Mouse (Mus musculus) heart, adult 2 months (tissue): Measurements from ENCODE around the gene Krt19. TPM values are rescaled to one million over a fixed set of nuclear protein-coding genes. Genes with fewer than 3 reads are reported as not detected.

ENCODE experiments used
- DNase-seq, 2 experiments: peaks; one replicate each; pipeline ENCODE4 v3.0.0; 2021
- H3K27ac ChIP-seq: fragments of 200-600 bp; 2 replicates; pipeline ENCODE4 v1.8.1; 2022
- H3K27me3 ChIP-seq: fragments of 200-500 bp; 2 replicates; pipeline ENCODE4 v1.6.1; 2012; ENCODE audit warnings: mild to moderate bottlenecking, low read length, inconsistent platforms, mixed read lengths; ENCODE audit not compliant: control insufficient read depth, insufficient read depth
- H3K36me3 ChIP-seq: fragments of 200-500 bp; 2 replicates; pipeline ENCODE4 v1.6.1; 2012; ENCODE audit warnings: low read length, inconsistent platforms; ENCODE audit not compliant: control insufficient read depth, insufficient read depth
- H3K4me1 ChIP-seq: fragments of 200-500 bp; 2 replicates; pipeline ENCODE4 v1.6.1; 2011; ENCODE audit warnings: low read length; ENCODE audit not compliant: control insufficient read depth, insufficient read depth
- H3K4me3 ChIP-seq: fragments of 200-600 bp; 2 replicates; pipeline ENCODE4 v1.8.1; 2022
- H3K79me2 ChIP-seq: fragments of 200-500 bp; replicated peaks from 2 replicates; pipeline ENCODE4 v1.6.1; 2012; ENCODE audit warnings: mild to moderate bottlenecking, inconsistent platforms, low read length, moderate library complexity, mixed read lengths; ENCODE audit not compliant: control insufficient read depth, insufficient read depth
- H3K9ac ChIP-seq: fragments of 200-500 bp; 2 replicates; pipeline ENCODE4 v1.6.1; 2012; ENCODE audit warnings: low read depth, mild to moderate bottlenecking, control low read depth, inconsistent platforms, low read length, mixed read lengths
- CTCF ChIP-seq: fragments of 200-600 bp; IDR thresholded peaks from 2 replicates; pipeline ENCODE4 v1.8.1; 2022; ENCODE audit warnings: antibody characterized with exemption, mild to moderate bottlenecking, moderate library complexity
- EP300 ChIP-seq: fragments of 200-500 bp; IDR thresholded peaks from 2 replicates; pipeline ENCODE4 v1.6.1; 2011; ENCODE audit warnings: low read depth, low read length, control low read depth; ENCODE audit not compliant: insufficient read depth
- POLR2A ChIP-seq: fragments of 200-500 bp; IDR thresholded peaks from 2 replicates; pipeline ENCODE4 v1.6.1; 2011; ENCODE audit warnings: mild to moderate bottlenecking, low read depth, low read length, control low read depth; ENCODE audit not compliant: insufficient read depth
- WGBS: fragments of 180-500 bp; shearing (Covaris S2); methylation state at CpG from one replicate; pipeline ENCODE4 v1.1.7; 2018; 5-methylcytosine and 5-hydroxymethylcytosine counted together
- intact Hi-C: fragments of 180-260 bp; cut with DNase I; formaldehyde crosslinking; loops from one replicate; pipeline ENCODE4 v1.15.1; 2025
- polyA plus RNA-seq: library from polyadenylated mRNA; depleted of rRNA; stranded (reverse); fragments of >200 nt; gene quantifications from 2 replicates; pipeline ENCODE4 v1.2.3, GENCODE M21; 2012; rRNA removed
- total RNA-seq, 2 experiments: library from RNA; stranded (reverse); gene quantifications; 2 replicates each; pipeline ENCODE4 v1.2.3; 2021

The Krt19 gene
- total and polyA plus RNA-seq, 3 experiments = 6.9 to 27.0 (median 8.5) TPM

- Histone ChIP-seq H3K4me3 (no peak within 1 kb of the TSS), H3K79me2 (no peaks in the 10 kb centered on the region), H3K4me1 (no peaks in the 10 kb centered on the region), H3K27ac (no peak within 1 kb of the TSS), H3K9ac (no peak within 1 kb of the TSS), H3K27me3 (no peaks in the 10 kb centered on the region), H3K36me3 (no peaks in the 10 kb centered on the region)
- intact Hi-C loops = no loop called here
- no peak for DNase-seq
- TF ChIP-seq POLR2A (no peak), EP300 (no peak), CTCF (no peak)
- 85% methylated on average over 6 of the region's 6 CpGs for WGBS
Observed at GRCm38 (mm10) chr11:100105576-100106122, 42.8 kb downstream of the Krt19 start, which contains the start of gene Krt36. Gene Krt36 (minus strand): TSS chr11:100105626.

GRCm38 (mm10) chr11:100102693-100103429 is 45.6 kb downstream of the Krt19 start:
- Histone ChIP-seq H3K36me3 (no peaks in the 10 kb centered on the region), H3K4me3 (no peak overlapping the region), H3K27ac (no peak overlapping the region), H3K79me2 (no peaks in the 10 kb centered on the region), H3K4me1 (no peaks in the 10 kb centered on the region), H3K9ac (no peak overlapping the region), H3K27me3 (no peaks in the 10 kb centered on the region)
- intact Hi-C loops = no loop called here
- DNase-seq = no peak
- 46% methylated on average over 15 of the region's 15 CpGs for whole genome bisulfite sequencing
- TF ChIP-seq EP300 = no peak
- no peak for TF ChIP-seq CTCF
- TF ChIP-seq POLR2A = no peak

- DNase-seq = no peak
- Histone ChIP-seq H3K4me3 (no peak overlapping the region), H3K4me1 (no peaks in the 10 kb centered on the region), H3K79me2 (no peaks in the 10 kb centered on the region), H3K27ac (no peak overlapping the region), H3K9ac (no peak overlapping the region), H3K36me3 (no peaks in the 10 kb centered on the region), H3K27me3 (no peaks in the 10 kb centered on the region)
- 73% methylated on average over 4 of the region's 4 CpGs for WGBS
- intact Hi-C loops = no loop called here
- TF ChIP-seq EP300 (no peak), POLR2A (no peak), CTCF (no peak)
Observed at GRCm38 (mm10) chr11:100100391-100100790, 48.1 kb downstream of the Krt19 start.

- Histone ChIP-seq H3K27ac (no peak overlapping the region), H3K36me3 (no peaks in the 10 kb centered on the region), H3K4me3 (no peak overlapping the region), H3K27me3 (no peaks in the 10 kb centered on the region), H3K9ac (no peak overlapping the region), H3K4me1 (no peaks in the 10 kb centered on the region), H3K79me2 (no peaks in the 10 kb centered on the region)
- intact Hi-C loops = no loop called here
- WGBS = 72% methylated on average over 9 of the region's 9 CpGs
- DNase-seq = no peak
- TF ChIP-seq CTCF (no peak), POLR2A (no peak), EP300 (no peak)
Observed at GRCm38 (mm10) chr11:100097819-100098218, 50.6 kb downstream of the Krt19 start.

GRCm38 (mm10) chr11:100096141-100096540 is 52.3 kb downstream of the Krt19 start, which contains the start of gene Krt35:
Gene Krt35 (minus strand): TSS chr11:100096241.
- no peaks in the 10 kb centered on the region for H3K79me2 ChIP-seq
- no peaks in the 10 kb centered on the region for H3K4me1 ChIP-seq
- TF ChIP-seq EP300 (no peak), CTCF (no peak), POLR2A (no peak)
- H3K27me3 ChIP-seq = no peaks in the 10 kb centered on the region
- 82% methylated on average over 9 of the region's 9 CpGs for WGBS
- no peak within 1 kb of the TSS for H3K9ac ChIP-seq
- H3K36me3 ChIP-seq = no peaks in the 10 kb centered on the region
- no peak within 1 kb of the TSS for H3K4me3 ChIP-seq
- no peak within 1 kb of the TSS for H3K27ac ChIP-seq
- DNase-seq = no peak
- intact Hi-C loops = no loop called here

Other genes with a start within 250 kb of the Krt19 start
- not detected for gene Krtap31-1, start 240.7 kb downstream of the Krt19 start, total RNA-seq
- gene Krtap31-1, start 240.7 kb downstream of the Krt19 start, polyA plus RNA-seq = not detected in 2 replicates
- gene Gm11565, start 233.9 kb downstream of the Krt19 start, total RNA-seq = not detected
- not detected in 2 replicates for gene Gm11565, start 233.9 kb downstream of the Krt19 start, polyA plus RNA-seq
- not detected for gene Krtap31-2, start 212.4 kb downstream of the Krt19 start, total RNA-seq
- gene Krtap31-2, start 212.4 kb downstream of the Krt19 start, polyA plus RNA-seq = not detected in 2 replicates
- gene Krtap9-5, start 200.2 kb downstream of the Krt19 start, total RNA-seq = not detected
- gene Krtap9-5, start 200.2 kb downstream of the Krt19 start, polyA plus RNA-seq = not detected in 2 replicates
- not detected for gene Krtap29-1, start 169.6 kb downstream of the Krt19 start, total RNA-seq
- gene Krtap29-1, start 169.6 kb downstream of the Krt19 start, polyA plus RNA-seq = not detected in 2 replicates
- not detected for gene Krtap16-1, start 162.1 kb downstream of the Krt19 start, total RNA-seq
- gene Krtap16-1, start 162.1 kb downstream of the Krt19 start, polyA plus RNA-seq = not detected in 2 replicates
- gene Krtap17-1, start 154.7 kb downstream of the Krt19 start, total RNA-seq = not detected
- not detected in 2 replicates for gene Krtap17-1, start 154.7 kb downstream of the Krt19 start, polyA plus RNA-seq
- not detected for gene Krt33a, start 132.5 kb downstream of the Krt19 start, total RNA-seq
- gene Krt33a, start 132.5 kb downstream of the Krt19 start, polyA plus RNA-seq = not detected in 2 replicates
- not detected for gene Krt33b, start 118.8 kb downstream of the Krt19 start, total RNA-seq
- not detected in 2 replicates for gene Krt33b, start 118.8 kb downstream of the Krt19 start, polyA plus RNA-seq
- not detected for gene Krt34, start 107.1 kb downstream of the Krt19 start, total RNA-seq
- gene Krt34, start 107.1 kb downstream of the Krt19 start, polyA plus RNA-seq = not detected in 2 replicates
- not detected for gene Krt31, start 98.1 kb downstream of the Krt19 start, total RNA-seq
- gene Krt31, start 98.1 kb downstream of the Krt19 start, polyA plus RNA-seq = 0.08 TPM in 1 of 2 replicates, not detected in the other
- not detected for gene Krt32, start 60.4 kb downstream of the Krt19 start, total RNA-seq
- gene Krt32, start 60.4 kb downstream of the Krt19 start, polyA plus RNA-seq = not detected in 2 replicates
- not detected for gene Krt35, start 52.4 kb downstream of the Krt19 start, total RNA-seq
- not detected in 2 replicates for gene Krt35, start 52.4 kb downstream of the Krt19 start, polyA plus RNA-seq
- not detected for gene Krt36, start 43.0 kb downstream of the Krt19 start, total RNA-seq
- 0.15 TPM in 1 of 2 replicates, not detected in the other for gene Krt36, start 43.0 kb downstream of the Krt19 start, polyA plus RNA-seq
- gene Krt13, start 27.1 kb downstream of the Krt19 start, total RNA-seq = not detected
- gene Krt13, start 27.1 kb downstream of the Krt19 start, polyA plus RNA-seq = not detected in 2 replicates
- under 1 TPM in 1 of 2 experiments, not detected in 1; 0.23 TPM for gene Krt15, start 12.7 kb downstream of the Krt19 start, total RNA-seq
- gene Krt15, start 12.7 kb downstream of the Krt19 start, polyA plus RNA-seq = 0.26 and 5.0 TPM in 2 replicates
- gene Krt9, start 44.6 kb upstream of the Krt19 start, total RNA-seq = not detected
- not detected in 2 replicates for gene Krt9, start 44.6 kb upstream of the Krt19 start, polyA plus RNA-seq
- gene Krt14, start 58.9 kb upstream of the Krt19 start, total RNA-seq = under 1 TPM in 1 of 2 experiments, not detected in 1; 0.31 TPM
- gene Krt14, start 58.9 kb upstream of the Krt19 start, polyA plus RNA-seq = 0.44 and 0.47 TPM in 2 replicates
- gene Krt16, start 100.2 kb upstream of the Krt19 start, total RNA-seq = not detected
- not detected in 2 replicates for gene Krt16, start 100.2 kb upstream of the Krt19 start, polyA plus RNA-seq
- not detected for gene Krt17, start 112.4 kb upstream of the Krt19 start, total RNA-seq
- gene Krt17, start 112.4 kb upstream of the Krt19 start, polyA plus RNA-seq = 0.61 TPM in 1 of 2 replicates, not detected in the other
- not detected for gene Krt42, start 121.2 kb upstream of the Krt19 start, total RNA-seq
- gene Krt42, start 121.2 kb upstream of the Krt19 start, polyA plus RNA-seq = not detected in 2 replicates
- gene Eif1, start 171.2 kb upstream of the Krt19 start, total RNA-seq = 1,000 to 10,000 TPM; 1,735 to 2,054 TPM
- 195 and 341 TPM in 2 replicates for gene Eif1, start 171.2 kb upstream of the Krt19 start, polyA plus RNA-seq
- not detected for gene Gast, start 185.7 kb upstream of the Krt19 start, total RNA-seq
- not detected in 2 replicates for gene Gast, start 185.7 kb upstream of the Krt19 start, polyA plus RNA-seq
- gene Hap1, start 207.5 kb upstream of the Krt19 start, total RNA-seq = 1 to 10 TPM; 1.3 to 1.5 TPM
- gene Hap1, start 207.5 kb upstream of the Krt19 start, polyA plus RNA-seq = 0.97 and 1.4 TPM in 2 replicates
- 100 to 1,000 TPM; 234 to 237 TPM for gene Jup, start 249.1 kb upstream of the Krt19 start, total RNA-seq
- gene Jup, start 249.1 kb upstream of the Krt19 start, polyA plus RNA-seq = 317 and 318 TPM in 2 replicates